15 mouse cellular contexts compared by ENCODE assay signal in the genomic region with DNA sequence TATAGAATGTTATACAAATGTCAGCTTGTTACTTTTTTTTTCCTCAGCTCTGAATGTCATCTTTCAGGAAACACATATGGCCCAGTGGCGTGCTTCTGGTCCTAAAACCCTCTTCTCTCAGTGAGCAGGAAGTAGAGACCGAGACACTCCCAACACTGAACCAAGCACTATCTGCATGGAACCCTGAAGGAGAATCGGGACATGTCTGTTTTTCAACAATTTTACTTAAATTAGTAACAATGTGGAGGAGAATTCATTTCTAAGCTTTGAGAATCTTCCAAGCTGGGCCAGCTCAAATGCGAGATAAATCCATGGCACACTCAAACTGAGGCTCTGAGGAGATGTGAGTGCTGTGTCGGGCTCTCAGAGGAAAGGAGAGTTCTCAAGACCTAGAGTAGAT.
"Had no signal": no experiment of that assay in that cellular context is flagged by ENCODE, and none has a peak within 500 bp of the region (broad histone marks: within the 10 kb centered on the region; RNA-seq: fewer than 3 reads in every experiment).

No protein-coding gene starts in this region.

- ATAC-seq: liver, postnatal 0 days had no signal

- H3K27ac ChIP-seq: kidney, postnatal 0 days; limb, embryonic 12.5 days; liver, embryonic 13.5 days; lung, embryonic 15.5 days; macrophage had no signal

- DNase-seq: kidney, adult 9 months; kidney, postnatal 36 days; liver; liver, embryonic 13.5 days; liver, postnatal 0 days; lung, postnatal 14 days; right cerebral cortex, postnatal 14 days; thymus, postnatal 36 days had no signal

- H3K4me3 ChIP-seq: limb, embryonic 12.5 days; liver, embryonic 13.5 days; lung, embryonic 15.5 days; megakaryocyte, embryonic 14.5 days; midbrain, embryonic 12.5 days; neural tube, embryonic 13.5 days had no signal

- H3K4me1 ChIP-seq: liver, embryonic 13.5 days; lung, embryonic 15.5 days; megakaryocyte, embryonic 14.5 days had no signal

- H3K27me3 ChIP-seq: limb, embryonic 12.5 days; liver, embryonic 13.5 days; lung, embryonic 15.5 days; midbrain, embryonic 12.5 days; neural tube, embryonic 13.5 days had no signal

- H3K36me3 ChIP-seq: limb, embryonic 12.5 days; liver, embryonic 13.5 days; lung, embryonic 15.5 days; midbrain, embryonic 12.5 days; neural tube, embryonic 13.5 days had no signal

- H3K9me3 ChIP-seq: limb, embryonic 12.5 days; liver, embryonic 13.5 days; lung, embryonic 15.5 days; midbrain, embryonic 12.5 days; neural tube, embryonic 13.5 days had no signal

- H3K9ac ChIP-seq: limb, embryonic 12.5 days; liver, embryonic 13.5 days; liver, postnatal 0 days; lung, embryonic 15.5 days; midbrain, embryonic 12.5 days; neural tube, embryonic 13.5 days had no signal

- H3K4me2 ChIP-seq: limb, embryonic 12.5 days; liver, embryonic 13.5 days; lung, embryonic 15.5 days; midbrain, embryonic 12.5 days; neural tube, embryonic 13.5 days had no signal
